Mouse (Mus musculus): Measurements from ENCODE around the gene Pex11b. TPM values are rescaled to one million over a fixed set of nuclear protein-coding genes. Genes with fewer than 3 reads are reported as not detected.
"Not testable (repeated sequence)": the region's sequence is repeated elsewhere in the genome, so short reads cannot be mapped to it uniquely, and the experiment has no call there.

The Pex11b gene
- polyA plus RNA-seq, 1 experiment from 2014 or later: 44.6 TPM

GRCm38 (mm10) chr3:96636448-96636847 is 1.3 kb downstream of the Pex11b start:
- Histone ChIP-seq H3K4me2 (ENCODE audit: low read depth, low read length) (peak overlapping the region; percentile 53), H3K9ac (ENCODE audit: low read length) (peak overlapping the region; percentile 96), H3K9me3 (replicated peaks; ENCODE audit: control insufficient read depth, low read length) (no peaks in the 10 kb centered on the region), H3K36me3 (ENCODE audit: control insufficient read depth, insufficient read depth, low read length) (peaks cover 6% of the 10 kb centered on the region; the same call in 1 of the 2 replicates), H3K27me3 (ENCODE audit: control insufficient read depth, insufficient read depth, low read length) (no peaks in the 10 kb centered on the region), H3K4me3 (replicated peaks; ENCODE audit: low read length) (peak overlapping the region; percentile 87), H3K4me1 (ENCODE audit: control insufficient read depth, insufficient read depth, low read length) (peaks cover 16% of the 10 kb centered on the region; the same call in 1 of the 2 replicates), H3K27ac (ENCODE audit: low read length) (no peak overlapping the region)
- WGBS: 65% methylated on average over 11 of the region's 11 CpGs
- no peak for ATAC-seq (ENCODE audit: insufficient read depth, low FRiP score)

DNA sequence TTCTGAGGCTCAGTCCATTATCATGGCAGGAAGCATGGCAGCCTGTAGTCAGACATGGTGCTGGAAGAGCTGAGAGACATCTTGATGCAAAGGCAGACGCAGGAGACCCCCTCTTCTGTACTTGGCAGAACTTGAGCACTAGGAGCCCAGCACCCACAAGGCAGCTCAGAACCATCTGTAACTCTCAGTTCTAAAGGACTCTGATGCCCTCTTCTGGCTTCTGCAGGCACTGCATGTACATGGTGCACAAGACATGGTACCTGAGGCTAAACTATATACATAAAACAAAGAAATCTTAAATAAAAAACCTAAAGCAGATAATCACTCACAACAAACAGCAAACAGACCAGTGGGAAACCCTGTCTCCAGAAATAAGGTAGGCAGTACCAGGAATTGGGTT is 4.0 kb downstream of the Pex11b start:
- no peak for ATAC-seq (ENCODE audit: insufficient read depth, low FRiP score)
- 87% methylated on average over 1 of the region's 1 CpGs for WGBS
- H3K9me3 ChIP-seq (replicated peaks; ENCODE audit: control insufficient read depth, low read length): no peaks in the 10 kb centered on the region
- peaks cover 16% of the 10 kb centered on the region; the same call in 1 of the 2 replicates for H3K4me1 ChIP-seq (ENCODE audit: control insufficient read depth, insufficient read depth, low read length)
- H3K27ac ChIP-seq (ENCODE audit: low read length): no peak overlapping the region
- H3K27me3 ChIP-seq (ENCODE audit: control insufficient read depth, insufficient read depth, low read length): no peaks in the 10 kb centered on the region
- H3K36me3 ChIP-seq (ENCODE audit: control insufficient read depth, insufficient read depth, low read length): peaks cover 3% of the 10 kb centered on the region; the same call in 1 of the 2 replicates
- H3K4me3 ChIP-seq (replicated peaks; ENCODE audit: low read length): no peak overlapping the region
- no peak overlapping the region for H3K9ac ChIP-seq (ENCODE audit: low read length)
- no peak overlapping the region for H3K4me2 ChIP-seq (ENCODE audit: low read depth, low read length)

GRCm38 (mm10) chr3:96645018-96645649 is 10.0 kb downstream of the Pex11b start, which contains the start of gene Itga10:
Gene Itga10 (plus strand): TSS chr3:96645584.
- Histone ChIP-seq H3K4me2 (ENCODE audit: low read depth, low read length) (no peak within 1 kb of the TSS), H3K27me3 (ENCODE audit: control insufficient read depth, insufficient read depth, low read length) (no peaks in the 10 kb centered on the region), H3K4me1 (ENCODE audit: control insufficient read depth, insufficient read depth, low read length) (no peaks in the 10 kb centered on the region), H3K36me3 (ENCODE audit: control insufficient read depth, insufficient read depth, low read length) (peaks cover 3% of the 10 kb centered on the region; the same call in 1 of the 2 replicates), H3K4me3 (replicated peaks; ENCODE audit: low read length) (no peak within 1 kb of the TSS), H3K9me3 (replicated peaks; ENCODE audit: control insufficient read depth, low read length) (no peaks in the 10 kb centered on the region), H3K27ac (ENCODE audit: low read length) (no peak within 1 kb of the TSS), H3K9ac (ENCODE audit: low read length) (no peak within 1 kb of the TSS)
- WGBS: 58% methylated on average over 7 of the region's 7 CpGs
- ATAC-seq (ENCODE audit: insufficient read depth, low FRiP score): peak; percentile 74; the same call in 1 of the 2 replicates

- Histone ChIP-seq H3K4me3 (replicated peaks; ENCODE audit: low read length) (no peak overlapping the region), H3K27ac (ENCODE audit: low read length) (no peak overlapping the region), H3K9ac (ENCODE audit: low read length) (no peak overlapping the region), H3K4me1 (ENCODE audit: control insufficient read depth, insufficient read depth, low read length) (no peaks in the 10 kb centered on the region), H3K36me3 (ENCODE audit: control insufficient read depth, insufficient read depth, low read length) (peaks cover 3% of the 10 kb centered on the region; the same call in 1 of the 2 replicates), H3K9me3 (replicated peaks; ENCODE audit: control insufficient read depth, low read length) (no peaks in the 10 kb centered on the region), H3K27me3 (ENCODE audit: control insufficient read depth, insufficient read depth, low read length) (no peaks in the 10 kb centered on the region), H3K4me2 (ENCODE audit: low read depth, low read length) (no peak overlapping the region)
- no peak for ATAC-seq (ENCODE audit: insufficient read depth, low FRiP score)
- WGBS: 80% methylated on average over 3 of the region's 3 CpGs
Measured at GRCm38 (mm10) chr3:96647365-96647764, 12.2 kb downstream of the Pex11b start.

DNA sequence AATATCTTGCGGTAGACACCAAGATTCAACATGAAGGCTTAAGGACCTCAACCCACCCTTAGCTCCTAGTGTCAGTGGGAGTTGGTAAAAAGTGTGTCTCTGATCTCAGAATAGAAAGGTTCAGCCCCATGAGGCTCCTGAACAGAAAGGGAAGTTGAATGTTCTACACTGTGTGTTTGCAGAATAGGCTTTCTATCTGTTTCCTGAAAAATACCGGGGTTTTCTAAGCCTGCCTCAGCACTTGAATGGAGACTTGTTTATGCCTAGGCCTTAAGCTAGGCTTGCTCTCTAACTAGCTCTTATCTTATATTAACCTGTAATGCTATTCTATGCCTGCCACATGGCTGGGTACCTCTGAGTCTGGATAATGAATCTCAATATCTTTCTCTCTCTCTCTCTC is 25.7 kb downstream of the Pex11b start:
- WGBS: 79% methylated on average over 2 of the region's 2 CpGs
- Histone ChIP-seq H3K4me2 (ENCODE audit: low read depth, low read length) (no peak overlapping the region), H3K27ac (ENCODE audit: low read length) (no peak overlapping the region), H3K4me1 (ENCODE audit: control insufficient read depth, insufficient read depth, low read length) (peaks cover 7% of the 10 kb centered on the region), H3K9me3 (replicated peaks; ENCODE audit: control insufficient read depth, low read length) (no peaks in the 10 kb centered on the region), H3K27me3 (ENCODE audit: control insufficient read depth, insufficient read depth, low read length) (no peaks in the 10 kb centered on the region), H3K9ac (ENCODE audit: low read length) (no peak overlapping the region), H3K36me3 (ENCODE audit: control insufficient read depth, insufficient read depth, low read length) (no peaks in the 10 kb centered on the region), H3K4me3 (replicated peaks; ENCODE audit: low read length) (no peak overlapping the region)
- ATAC-seq (ENCODE audit: insufficient read depth, low FRiP score): no peak

DNA sequence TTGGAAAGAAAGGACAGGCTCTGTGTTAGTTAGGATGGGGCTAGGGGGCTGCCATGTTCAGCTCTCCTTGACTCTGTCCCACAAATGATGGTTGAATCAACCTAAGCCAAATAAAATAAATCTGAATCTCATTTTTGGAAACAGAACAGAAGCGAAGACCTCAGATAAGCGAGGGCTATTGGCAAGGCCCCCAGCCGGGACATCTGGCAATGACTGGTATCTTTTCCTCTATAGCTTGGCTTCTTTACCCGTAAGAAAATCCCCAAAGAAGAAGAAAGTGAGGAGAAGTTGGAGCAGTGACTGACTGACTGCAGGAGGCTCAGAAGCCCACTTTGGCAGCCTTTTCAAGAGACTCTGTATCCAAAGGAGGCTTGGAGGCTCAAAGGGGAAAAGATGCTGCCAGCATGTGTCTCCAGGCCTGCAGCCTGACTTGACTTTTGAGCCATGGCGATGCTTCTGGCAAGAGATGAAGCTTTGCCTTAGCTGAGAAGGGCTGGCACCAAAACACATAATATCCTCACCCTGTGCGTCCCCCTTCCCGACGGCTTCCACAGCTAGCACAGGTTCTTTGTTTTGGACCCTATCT is 27.6 kb downstream of the Pex11b start:
- Histone ChIP-seq H3K9me3 (replicated peaks; ENCODE audit: control insufficient read depth, low read length) (no peaks in the 10 kb centered on the region), H3K4me1 (ENCODE audit: control insufficient read depth, insufficient read depth, low read length) (peaks cover 7% of the 10 kb centered on the region), H3K4me3 (replicated peaks; ENCODE audit: low read length) (no peak overlapping the region), H3K27ac (ENCODE audit: low read length) (peak overlapping the region; percentile 80), H3K4me2 (ENCODE audit: low read depth, low read length) (peak overlapping the region; percentile 70; the same call in 1 of the 2 replicates), H3K9ac (ENCODE audit: low read length) (no peak overlapping the region), H3K36me3 (ENCODE audit: control insufficient read depth, insufficient read depth, low read length) (no peaks in the 10 kb centered on the region), H3K27me3 (ENCODE audit: control insufficient read depth, insufficient read depth, low read length) (no peaks in the 10 kb centered on the region)
- no peak for ATAC-seq (ENCODE audit: insufficient read depth, low FRiP score)
- 44% methylated on average over 8 of the region's 8 CpGs for WGBS

GRCm38 (mm10) chr3:96663432-96664239 is 28.5 kb downstream of the Pex11b start:
- Histone ChIP-seq H3K4me3 (replicated peaks; ENCODE audit: low read length) (peak overlapping the region; percentile 41), H3K27me3 (ENCODE audit: control insufficient read depth, insufficient read depth, low read length) (no peaks in the 10 kb centered on the region), H3K4me2 (ENCODE audit: low read depth, low read length) (peak overlapping the region; percentile 70), H3K9ac (ENCODE audit: low read length) (peak overlapping the region; percentile 58), H3K27ac (ENCODE audit: low read length) (peak overlapping the region; percentile 80), H3K36me3 (ENCODE audit: control insufficient read depth, insufficient read depth, low read length) (no peaks in the 10 kb centered on the region), H3K4me1 (ENCODE audit: control insufficient read depth, insufficient read depth, low read length) (peaks cover 7% of the 10 kb centered on the region), H3K9me3 (replicated peaks; ENCODE audit: control insufficient read depth, low read length) (no peaks in the 10 kb centered on the region)
- ATAC-seq (ENCODE audit: insufficient read depth, low FRiP score): peak; percentile 89
- WGBS: 5% methylated on average over 17 of the region's 18 CpGs

GRCm38 (mm10) chr3:96665732-96666363 is 30.7 kb downstream of the Pex11b start:
- not testable (repeated sequence) for H3K27me3 ChIP-seq (ENCODE audit: control insufficient read depth, insufficient read depth, low read length); ATAC-seq (ENCODE audit: insufficient read depth, low FRiP score); H3K36me3 ChIP-seq (ENCODE audit: control insufficient read depth, insufficient read depth, low read length); H3K9ac ChIP-seq (ENCODE audit: low read length); H3K4me2 ChIP-seq (ENCODE audit: low read depth, low read length); H3K27ac ChIP-seq (ENCODE audit: low read length); H3K4me3 ChIP-seq (replicated peaks; ENCODE audit: low read length); H3K9me3 ChIP-seq (replicated peaks; ENCODE audit: control insufficient read depth, low read length)
- peaks cover 12% of the 10 kb centered on the region for H3K4me1 ChIP-seq (ENCODE audit: control insufficient read depth, insufficient read depth, low read length)
- 90% methylated on average over 7 of the region's 7 CpGs for WGBS
